Mouse (Mus musculus): ENCODE data around the gene Pank4.

- TF ChIP-seq MYC (IDR thresholded peaks at IDR 0.05; ENCODE audit: low read depth, low read length) (0 out of 2 replicates have a peak, but pooled peaks have one; percentile 9), ETS1 (conservative IDR thresholded peaks at IDR 0.05; ENCODE audit: low read depth, low read length) (no peak), CHD2 (IDR thresholded peaks at IDR 0.05; ENCODE audit: low read length) (no peak), EP300 (IDR thresholded peaks at IDR 0.05; ENCODE audit: low read length) (no peak), NELFE (IDR thresholded peaks at IDR 0.05; ENCODE audit: low read depth, low read length) (no peak), JUND (conservative IDR thresholded peaks at IDR 0.05; ENCODE audit: low read depth, low read length) (no peak), ELF1 (IDR thresholded peaks at IDR 0.05; ENCODE audit: low read depth, low read length) (no peak)
Measured at GRCm38 (mm10) chr4:154927899-154928337, 36.0 kb upstream of the Pank4 start.
